Mouse (Mus musculus) embryonic facial prominence, embryonic 11.5 days (tissue): ENCODE data around the gene Cep350. TPM values are rescaled to one million over a fixed set of nuclear protein-coding genes. Genes with fewer than 3 reads are reported as not detected.

ENCODE experiments used
- ATAC-seq: fragments of 200-750 bp; cut with Nextera tagmentation; replicated peaks from 2 replicates; pipeline ENCODE4 v1.8.0; 2017; ENCODE audit warnings: low read depth; ENCODE audit not compliant: insufficient number of reproducible peaks, low FRiP score, low TSS enrichment
- DNase-seq: peaks from one replicate; pipeline ENCODE4 v3.0.0-alpha.2; 2015; ENCODE audit warnings: low spot score
- H3K27ac ChIP-seq: fragments of 300-500 bp; sonication (generic); replicated peaks from 2 replicates; pipeline ENCODE4 v1.5.1; 2014; ENCODE audit warnings: mild to moderate bottlenecking, low read depth, low read length, control low read depth
- H3K27me3 ChIP-seq: fragments of 300-500 bp; sonication (generic); 2 replicates; pipeline ENCODE4 v1.6.1; 2014; ENCODE audit warnings: mild to moderate bottlenecking, low read length, moderate library complexity, mixed read lengths; ENCODE audit not compliant: control insufficient read depth, insufficient read depth
- H3K36me3 ChIP-seq: fragments of 300-500 bp; sonication (generic); replicated peaks from 2 replicates; pipeline ENCODE4 v1.6.1; 2014; ENCODE audit warnings: low read depth, mild to moderate bottlenecking, low read length, moderate library complexity, mixed read lengths; ENCODE audit not compliant: control insufficient read depth, insufficient read depth
- H3K4me1 ChIP-seq: fragments of 300-500 bp; sonication (generic); 2 replicates; pipeline ENCODE4 v1.6.1; 2014; ENCODE audit warnings: low read length, mixed read lengths; ENCODE audit not compliant: control insufficient read depth, insufficient read depth
- H3K4me2 ChIP-seq: fragments of 300-500 bp; sonication (generic); 2 replicates; pipeline ENCODE4 v1.6.1; 2014; ENCODE audit warnings: low read depth, mild to moderate bottlenecking, control low read depth, low read length, moderate library complexity
- H3K4me3 ChIP-seq: fragments of 300-500 bp; sonication (generic); 2 replicates; pipeline ENCODE4 v1.5.1; 2014; ENCODE audit warnings: low read depth, low read length, control low read depth
- H3K9ac ChIP-seq: fragments of 300-500 bp; sonication (generic); replicated peaks from 2 replicates; pipeline ENCODE4 v1.6.1; 2014; ENCODE audit warnings: mild to moderate bottlenecking, control low read depth, low read length
- H3K9me3 ChIP-seq: fragments of 300-500 bp; sonication (generic); replicated peaks from 2 replicates; pipeline ENCODE4 v1.6.1; 2016; ENCODE audit warnings: mild to moderate bottlenecking, low read length, inconsistent platforms, mixed read lengths; ENCODE audit not compliant: control insufficient read depth
- WGBS: fragments of 180-500 bp; shearing (Covaris S2); extraction: QIAGEN DNeasy Blood & Tissue Kit; methylation state at CpG from one replicate; pipeline ENCODE4 v1.1.7; 2014; 5-methylcytosine and 5-hydroxymethylcytosine counted together
- polyA plus RNA-seq: library from polyadenylated mRNA; unstranded; fragments of >200 nt; fragmentation: Nextera tagmentation; extraction: Ambion mirVana; gene quantifications from 2 replicates; pipeline ENCODE4 v1.2.1, GENCODE M21; 2014

The Cep350 gene
- polyA plus RNA-seq, 1 experiment from 2014 or later: 8.2 TPM

- H3K27ac ChIP-seq: no peak overlapping the region
- WGBS: 87% methylated on average over 3 of the region's 3 CpGs
- H3K36me3 ChIP-seq: no peaks in the 10 kb centered on the region
- ATAC-seq (no peak), DNase-seq (no peak)
- H3K9ac ChIP-seq: no peak overlapping the region
- no peaks in the 10 kb centered on the region for H3K4me1 ChIP-seq
- no peak overlapping the region for H3K4me2 ChIP-seq
- H3K9me3 ChIP-seq: no peaks in the 10 kb centered on the region
- H3K27me3 ChIP-seq: no peaks in the 10 kb centered on the region
- no peak overlapping the region for H3K4me3 ChIP-seq
Observed at GRCm38 (mm10) chr1:155831958-155832357, 141.1 kb downstream of the Cep350 start.

GRCm38 (mm10) chr1:155830861-155831260 is 142.2 kb downstream of the Cep350 start:
- WGBS: 73% methylated on average over 6 of the region's 6 CpGs
- H3K4me3 ChIP-seq: no peak overlapping the region
- no peak for DNase-seq
- no peak overlapping the region for H3K9ac ChIP-seq
- no peak overlapping the region for H3K4me2 ChIP-seq
- no peaks in the 10 kb centered on the region for H3K9me3 ChIP-seq
- no peaks in the 10 kb centered on the region for H3K4me1 ChIP-seq
- no peaks in the 10 kb centered on the region for H3K27me3 ChIP-seq
- no peak overlapping the region for H3K27ac ChIP-seq
- no peak for ATAC-seq
- no peaks in the 10 kb centered on the region for H3K36me3 ChIP-seq

GRCm38 (mm10) chr1:155827703-155828295 is 145.3 kb downstream of the Cep350 start:
- no peak overlapping the region for H3K27ac ChIP-seq
- DNase-seq (no peak), ATAC-seq (no peak)
- no peaks in the 10 kb centered on the region for H3K4me1 ChIP-seq
- 58% methylated on average over 8 of the region's 8 CpGs for WGBS
- H3K27me3 ChIP-seq: no peaks in the 10 kb centered on the region
- no peak overlapping the region for H3K4me2 ChIP-seq
- H3K4me3 ChIP-seq: no peak overlapping the region
- no peaks in the 10 kb centered on the region for H3K9me3 ChIP-seq
- H3K9ac ChIP-seq: no peak overlapping the region
- H3K36me3 ChIP-seq: no peaks in the 10 kb centered on the region

GRCm38 (mm10) chr1:155826803-155827395 is 146.2 kb downstream of the Cep350 start:
- no peaks in the 10 kb centered on the region for H3K36me3 ChIP-seq
- WGBS: 53% methylated on average over 5 of the region's 5 CpGs
- H3K27ac ChIP-seq: no peak overlapping the region
- no peaks in the 10 kb centered on the region for H3K9me3 ChIP-seq
- ATAC-seq: no peak
- H3K4me1 ChIP-seq: no peaks in the 10 kb centered on the region
- no peaks in the 10 kb centered on the region for H3K27me3 ChIP-seq
- H3K4me2 ChIP-seq: no peak overlapping the region
- H3K4me3 ChIP-seq: no peak overlapping the region
- no peak for DNase-seq
- no peak overlapping the region for H3K9ac ChIP-seq

- no peaks in the 10 kb centered on the region for H3K36me3 ChIP-seq
- no peak overlapping the region for H3K4me2 ChIP-seq
- no peak overlapping the region for H3K27ac ChIP-seq
- no peaks in the 10 kb centered on the region for H3K4me1 ChIP-seq
- DNase-seq (no peak), ATAC-seq (no peak)
- no peak overlapping the region for H3K9ac ChIP-seq
- H3K9me3 ChIP-seq: no peaks in the 10 kb centered on the region
- WGBS: 84% methylated on average over 4 of the region's 4 CpGs
- no peaks in the 10 kb centered on the region for H3K27me3 ChIP-seq
- H3K4me3 ChIP-seq: no peak overlapping the region
Observed at GRCm38 (mm10) chr1:155825940-155826716, 146.9 kb downstream of the Cep350 start.

- H3K36me3 ChIP-seq: no peaks in the 10 kb centered on the region
- no peak overlapping the region for H3K27ac ChIP-seq
- WGBS: 84% methylated on average over 5 of the region's 5 CpGs
- no peaks in the 10 kb centered on the region for H3K9me3 ChIP-seq
- H3K27me3 ChIP-seq: no peaks in the 10 kb centered on the region
- H3K9ac ChIP-seq: no peak overlapping the region
- H3K4me2 ChIP-seq: no peak overlapping the region
- no peak for DNase-seq
- H3K4me1 ChIP-seq: no peaks in the 10 kb centered on the region
- no peak overlapping the region for H3K4me3 ChIP-seq
- ATAC-seq: no peak
Observed at GRCm38 (mm10) chr1:155820646-155821045, 152.4 kb downstream of the Cep350 start.

GRCm38 (mm10) chr1:155816167-155816566 is 156.9 kb downstream of the Cep350 start:
- ATAC-seq (no peak), DNase-seq (no peak)
- H3K27me3 ChIP-seq: no peaks in the 10 kb centered on the region
- H3K4me1 ChIP-seq: no peaks in the 10 kb centered on the region
- H3K4me3 ChIP-seq: no peak overlapping the region
- 83% methylated on average over 2 of the region's 2 CpGs for WGBS
- H3K9ac ChIP-seq: no peak overlapping the region
- no peak overlapping the region for H3K4me2 ChIP-seq
- no peak overlapping the region for H3K27ac ChIP-seq
- H3K9me3 ChIP-seq: no peaks in the 10 kb centered on the region
- no peaks in the 10 kb centered on the region for H3K36me3 ChIP-seq
